In the genomic region with DNA sequence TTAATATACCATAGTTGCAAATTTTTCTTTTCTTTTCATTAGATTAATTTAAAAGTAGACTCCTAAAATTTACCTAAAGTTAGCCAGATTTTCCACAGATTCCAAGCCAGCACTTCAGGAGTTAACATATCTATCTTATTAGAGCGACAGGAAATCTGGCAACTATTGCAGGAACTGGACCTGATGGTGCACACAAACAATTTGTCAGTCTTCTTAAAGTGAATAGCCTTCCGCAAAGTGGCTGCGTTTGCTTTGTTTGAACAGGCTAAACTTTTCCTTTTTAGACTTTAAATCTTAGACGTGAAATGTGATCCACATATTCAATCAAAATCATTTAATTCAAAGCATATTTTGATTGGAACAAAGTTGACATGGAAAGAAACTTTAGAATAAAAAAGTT, we compare ENCODE assay signal across 32 mouse cellular contexts.
DNase-seq lines count a peak whose midpoint lies in the region; ATAC-seq and TF ChIP-seq lines count a peak whose summit lies in the region.
"Had no signal": no experiment of that assay in that cellular context is flagged by ENCODE, and none has a peak within 500 bp of the region (broad histone marks: within the 10 kb centered on the region; RNA-seq: fewer than 3 reads in every experiment).

No protein-coding gene starts in this region.

- peak; percentile 53 for DNase-seq in forebrain, embryonic 14.5 days (ENCODE audit: low spot score)
- DNase-seq in kidney, postnatal 14 days = peak; percentile 7
- no peak for DNase-seq in kidney, postnatal 10 days
- peak; percentile 62 for DNase-seq in brain, embryonic 14.5 days (ENCODE audit: low read depth)
- no peak for DNase-seq in gastrocnemius, postnatal 14 days
- DNase-seq in layer of hippocampus, postnatal 10 days (ENCODE audit: low spot score in 2 of 2) = no peak
- DNase-seq: adrenal gland, postnatal 10 days; cerebellum, adult 11-12 months; cerebellum, adult 9-11 months; gastrocnemius, adult 2 months; heart, postnatal 10 days; kidney, adult 8-10 months; liver, postnatal 0 days; lung, postnatal 14 days; right cerebral cortex, postnatal 4 days; thymus, adult 18-20 months; thymus, postnatal 4 days had no signal

- H3K4me3 ChIP-seq in forebrain, embryonic 14.5 days (ENCODE audit: low read depth, low read length) = no peak overlapping the region
- H3K4me3 ChIP-seq in forebrain, embryonic 12.5 days (replicated peaks) = no peak overlapping the region
- H3K4me3 ChIP-seq in embryonic facial prominence, embryonic 13.5 days = no peak overlapping the region
- H3K4me3 ChIP-seq: embryonic facial prominence, embryonic 15.5 days; forebrain, embryonic 13.5 days; gastrocnemius, adult 2 months; heart, embryonic 13.5 days; hindbrain, embryonic 10.5 days; hindbrain, embryonic 15.5 days; limb, embryonic 12.5 days; liver, embryonic 12.5 days; midbrain, embryonic 10.5 days; myocyte; neural tube, embryonic 13.5 days had no signal

- no peak for TF ChIP-seq POLR2A in brain, embryonic 14.5 days (IDR thresholded peaks at IDR 0.05; ENCODE audit: borderline replicate concordance, extremely low read depth, insufficient read depth, insufficient read length, poor library complexity, severe bottlenecking)

- no peaks in the 10 kb centered on the region for H3K4me1 ChIP-seq in forebrain, embryonic 14.5 days (ENCODE audit: control insufficient read depth, insufficient read depth, low read length)
- H3K4me1 ChIP-seq in forebrain, embryonic 12.5 days = peaks cover 9% of the 10 kb centered on the region
- peaks cover 5% of the 10 kb centered on the region; the same call in 1 of the 2 replicates for H3K4me1 ChIP-seq in embryonic facial prominence, embryonic 13.5 days
- H3K4me1 ChIP-seq: embryonic facial prominence, embryonic 15.5 days; forebrain, embryonic 13.5 days; liver, embryonic 12.5 days had no signal

- H3K27ac ChIP-seq in forebrain, embryonic 14.5 days (ENCODE audit: low read depth, low read length) = no peak overlapping the region
- no peak overlapping the region for H3K27ac ChIP-seq in forebrain, embryonic 12.5 days
- H3K27ac ChIP-seq in embryonic facial prominence, embryonic 13.5 days = peak overlapping the region; percentile 77; the same call in 1 of the 2 replicates
- H3K27ac ChIP-seq: embryonic facial prominence, embryonic 15.5 days; forebrain, embryonic 13.5 days; gastrocnemius, adult 2 months; heart, embryonic 13.5 days; hindbrain, embryonic 10.5 days; hindbrain, embryonic 15.5 days; limb, embryonic 12.5 days; liver, embryonic 12.5 days; midbrain, embryonic 10.5 days; neural tube, embryonic 13.5 days; stomach, postnatal 0 days had no signal

- H3K36me3 ChIP-seq in forebrain, embryonic 14.5 days (ENCODE audit: control insufficient read depth, insufficient read depth, low read length) = no peaks in the 10 kb centered on the region
- no peaks in the 10 kb centered on the region for H3K36me3 ChIP-seq in forebrain, embryonic 12.5 days (replicated peaks)
- H3K36me3 ChIP-seq in embryonic facial prominence, embryonic 13.5 days = no peaks in the 10 kb centered on the region
- H3K36me3 ChIP-seq: embryonic facial prominence, embryonic 15.5 days; heart, embryonic 13.5 days; hindbrain, embryonic 10.5 days; hindbrain, embryonic 15.5 days; limb, embryonic 12.5 days; liver, embryonic 12.5 days; midbrain, embryonic 10.5 days; neural tube, embryonic 13.5 days had no signal

- no peak overlapping the region for H3K4me2 ChIP-seq in forebrain, embryonic 14.5 days (ENCODE audit: low read length)
- H3K4me2 ChIP-seq in forebrain, embryonic 12.5 days = no peak overlapping the region
- H3K4me2 ChIP-seq in embryonic facial prominence, embryonic 13.5 days = no peak overlapping the region
- H3K4me2 ChIP-seq: embryonic facial prominence, embryonic 15.5 days; forebrain, embryonic 13.5 days; heart, embryonic 13.5 days; hindbrain, embryonic 15.5 days; limb, embryonic 12.5 days; liver, embryonic 12.5 days; neural tube, embryonic 13.5 days had no signal

- H3K9ac ChIP-seq in forebrain, embryonic 14.5 days (ENCODE audit: low read length) = no peak overlapping the region
- no peak overlapping the region for H3K9ac ChIP-seq in forebrain, embryonic 12.5 days
- no peak overlapping the region for H3K9ac ChIP-seq in embryonic facial prominence, embryonic 13.5 days
- H3K9ac ChIP-seq: embryonic facial prominence, embryonic 15.5 days; forebrain, embryonic 13.5 days; heart, embryonic 13.5 days; hindbrain, embryonic 15.5 days; limb, embryonic 12.5 days; liver, embryonic 12.5 days; liver, postnatal 0 days; neural tube, embryonic 13.5 days had no signal

- ATAC-seq in forebrain, embryonic 14.5 days = no peak
- no peak for ATAC-seq in forebrain, embryonic 12.5 days (ENCODE audit: low FRiP score)
- ATAC-seq in embryonic facial prominence, embryonic 13.5 days (ENCODE audit: insufficient number of reproducible peaks, insufficient read depth, low FRiP score, low TSS enrichment, low read depth) = no peak
- ATAC-seq: forebrain, embryonic 13.5 days; liver, embryonic 12.5 days; liver, postnatal 0 days; midbrain, embryonic 16.5 days; Patski had no signal

- intact Hi-C loops in gastrocnemius, postnatal 14 days (cut with DNase I; ENCODE audit: low total_unique reads) = no loop called here

- 4% methylated on average over 4 of the region's 4 CpGs for WGBS in forebrain, embryonic 14.5 days
- 9% methylated on average over 4 of the region's 4 CpGs for WGBS in forebrain, embryonic 12.5 days
- 8% methylated on average over 4 of the region's 4 CpGs for WGBS in embryonic facial prominence, embryonic 13.5 days

- peaks cover 26% of the 10 kb centered on the region for H3K27me3 ChIP-seq in forebrain, embryonic 14.5 days (replicated peaks; ENCODE audit: control insufficient read depth, insufficient read depth, low read length)
- peaks cover 46% of the 10 kb centered on the region for H3K27me3 ChIP-seq in forebrain, embryonic 12.5 days
- H3K27me3 ChIP-seq in embryonic facial prominence, embryonic 13.5 days = no peaks in the 10 kb centered on the region
- H3K27me3 ChIP-seq: embryonic facial prominence, embryonic 15.5 days; heart, embryonic 13.5 days; hindbrain, embryonic 15.5 days; limb, embryonic 12.5 days; liver, embryonic 12.5 days; neural tube, embryonic 13.5 days; Patski had no signal

- TF ChIP-seq CTCF in brain, embryonic 14.5 days (IDR thresholded peaks at IDR 0.05; ENCODE audit: borderline replicate concordance, extremely low read depth, insufficient read depth, insufficient read length) = no peak

- H3K9me3 ChIP-seq in forebrain, embryonic 14.5 days (replicated peaks; ENCODE audit: control insufficient read depth, low read length) = no peaks in the 10 kb centered on the region
- H3K9me3 ChIP-seq in forebrain, embryonic 12.5 days = no peaks in the 10 kb centered on the region
- no peaks in the 10 kb centered on the region for H3K9me3 ChIP-seq in embryonic facial prominence, embryonic 13.5 days
- H3K9me3 ChIP-seq: embryonic facial prominence, embryonic 15.5 days; forebrain, embryonic 13.5 days; heart, embryonic 13.5 days; hindbrain, embryonic 10.5 days; hindbrain, embryonic 15.5 days; limb, embryonic 12.5 days; liver, embryonic 12.5 days; midbrain, embryonic 10.5 days; neural tube, embryonic 13.5 days had no signal

Comparison
In these comparisons a context has a peak if more than half of its experiments do, and no peak if none do; other contexts are left out.
1. DNase-seq: peak in forebrain, embryonic 14.5 days (single experiment), kidney, postnatal 14 days (single experiment) and brain, embryonic 14.5 days (single experiment); none in kidney, postnatal 10 days (single experiment), gastrocnemius, postnatal 14 days (single experiment) and layer of hippocampus, postnatal 10 days (0 of 2).